Mouse (Mus musculus): Measurements from ENCODE around the gene Pcdh15. TPM values are rescaled to one million over a fixed set of nuclear protein-coding genes. Genes with fewer than 3 reads are reported as not detected.
A peak's percentile ranks its signal among the peaks of the same experiment; 100 is the strongest.

Gene Pcdh15
- polyA plus RNA-seq, 1 experiment from 2014 or later, result 14.9 TPM

DNA sequence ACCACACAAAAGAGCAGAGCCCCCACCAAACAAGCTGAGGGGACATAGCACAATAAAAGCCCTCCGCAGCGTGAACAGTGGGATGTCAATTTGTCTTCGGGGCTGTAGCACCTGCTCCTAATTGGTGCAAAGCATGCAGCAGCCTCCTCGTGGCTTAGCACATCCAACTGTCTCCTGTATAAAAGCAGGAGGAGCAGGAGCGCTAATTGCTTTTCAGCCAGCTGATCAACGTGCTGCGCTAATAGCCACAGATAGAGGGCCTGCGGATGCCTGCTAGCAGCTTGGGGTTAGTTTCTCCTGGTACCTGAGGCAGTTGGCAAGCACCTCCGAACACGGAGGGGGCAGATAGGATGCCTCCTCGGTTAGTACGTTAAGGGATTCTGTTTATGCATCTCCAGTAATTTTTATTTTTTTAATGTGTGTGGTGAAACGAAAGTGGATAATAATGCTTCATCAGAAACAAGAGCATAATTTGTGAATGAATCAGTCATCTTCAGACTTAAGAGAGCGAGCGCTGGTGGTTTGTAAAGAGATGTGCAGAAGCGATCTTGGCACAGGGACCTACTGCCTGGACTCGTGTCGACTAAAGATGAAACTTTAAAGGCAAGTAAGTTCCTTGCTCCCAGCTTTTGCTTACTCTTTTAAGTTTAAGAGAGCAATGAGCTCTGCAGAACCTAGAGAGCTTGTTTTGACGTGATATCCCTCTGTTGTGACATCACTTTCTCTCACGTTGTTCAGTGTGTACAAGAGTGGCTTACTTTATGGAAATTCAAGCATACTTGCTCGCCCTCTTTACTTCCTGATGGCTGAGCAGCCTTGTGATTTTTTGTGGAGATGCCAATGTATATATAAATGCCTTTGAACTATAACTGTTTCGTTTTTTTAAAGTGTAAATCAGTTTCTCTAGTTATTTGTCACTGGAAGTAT, 722.8 kb downstream of the Pcdh15 start:
- H3K4me1 ChIP-seq (replicated peaks; ENCODE audit: control insufficient read depth, insufficient read depth, low read length), result peaks cover 18% of the 10 kb centered on the region; the same call in 1 of the 2 replicates
- peak; percentile 66 for DNase-seq (ENCODE audit: low spot score)
- no peaks in the 10 kb centered on the region for H3K27me3 ChIP-seq (ENCODE audit: control insufficient read depth, insufficient read depth, low read length)
- peak overlapping the region; percentile 26 for H3K4me3 ChIP-seq (replicated peaks; ENCODE audit: low read length)
- WGBS, result 30% methylated on average over 22 of the region's 22 CpGs
- H3K27ac ChIP-seq, result no peak overlapping the region
- peak overlapping the region; percentile 50 for H3K9ac ChIP-seq
- ATAC-seq (ENCODE audit: low FRiP score), result peak; percentile 90
- no peaks in the 10 kb centered on the region for H3K9me3 ChIP-seq (ENCODE audit: control insufficient read depth, low read length)
- H3K4me2 ChIP-seq (replicated peaks), result peak overlapping the region; percentile 61
- H3K36me3 ChIP-seq (replicated peaks; ENCODE audit: control insufficient read depth, insufficient read depth), result no peaks in the 10 kb centered on the region

DNA sequence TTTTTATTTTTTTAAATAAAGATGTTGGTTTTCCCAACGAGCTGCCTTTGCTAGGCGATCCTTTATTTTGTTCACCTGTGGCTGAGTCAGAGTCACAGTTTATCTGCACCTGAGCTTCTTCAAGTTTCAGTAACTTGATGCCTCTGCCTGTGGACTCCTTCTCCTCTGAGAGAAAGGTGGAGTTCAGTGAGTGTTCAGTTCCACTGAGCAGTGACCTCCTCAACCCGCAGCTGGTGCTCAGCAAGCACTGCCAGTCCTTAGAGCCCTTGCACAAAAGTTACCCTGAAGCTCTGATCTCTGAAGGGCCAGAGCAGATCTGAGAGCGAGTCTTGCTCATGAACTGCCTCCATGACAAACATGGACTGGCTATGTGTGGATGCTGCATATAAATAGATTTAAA, 724.1 kb downstream of the Pcdh15 start:
- Histone ChIP-seq H3K4me2 (replicated peaks) (no peak overlapping the region), H3K27me3 (ENCODE audit: control insufficient read depth, insufficient read depth, low read length) (no peaks in the 10 kb centered on the region), H3K27ac (no peak overlapping the region), H3K36me3 (replicated peaks; ENCODE audit: control insufficient read depth, insufficient read depth) (no peaks in the 10 kb centered on the region), H3K4me3 (replicated peaks; ENCODE audit: low read length) (no peak overlapping the region), H3K9ac (no peak overlapping the region), H3K4me1 (replicated peaks; ENCODE audit: control insufficient read depth, insufficient read depth, low read length) (peaks cover 18% of the 10 kb centered on the region; the same call in 1 of the 2 replicates), H3K9me3 (ENCODE audit: control insufficient read depth, low read length) (no peaks in the 10 kb centered on the region)
- no peak for DNase-seq (ENCODE audit: low spot score)
- WGBS, result 80% methylated on average over 4 of the region's 4 CpGs
- ATAC-seq (ENCODE audit: low FRiP score), result no peak

DNA sequence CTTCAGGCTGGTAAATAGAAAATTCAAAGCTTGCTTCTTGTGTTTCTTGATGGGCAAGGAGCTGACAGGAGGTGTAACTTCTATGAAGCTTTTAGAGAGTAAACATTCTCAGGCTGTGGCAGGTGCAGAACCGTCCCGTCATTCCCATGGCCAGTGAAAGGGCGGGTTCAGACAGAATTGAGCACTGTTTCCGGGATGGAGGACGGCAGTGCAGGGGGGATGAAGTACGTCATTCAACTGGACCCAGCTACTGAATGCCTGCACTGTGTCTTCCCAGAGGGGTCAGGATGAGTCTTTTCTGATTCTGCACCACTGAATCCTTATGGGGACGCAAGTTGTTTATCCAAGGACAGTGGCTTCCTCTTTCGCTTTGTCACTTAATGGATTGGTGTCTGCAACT, 727.2 kb downstream of the Pcdh15 start:
- Histone ChIP-seq H3K27me3 (ENCODE audit: control insufficient read depth, insufficient read depth, low read length) (no peaks in the 10 kb centered on the region), H3K36me3 (replicated peaks; ENCODE audit: control insufficient read depth, insufficient read depth) (no peaks in the 10 kb centered on the region), H3K9me3 (ENCODE audit: control insufficient read depth, low read length) (no peaks in the 10 kb centered on the region), H3K9ac (no peak overlapping the region), H3K4me3 (replicated peaks; ENCODE audit: low read length) (no peak overlapping the region), H3K27ac (no peak overlapping the region), H3K4me1 (replicated peaks; ENCODE audit: control insufficient read depth, insufficient read depth, low read length) (peaks cover 11% of the 10 kb centered on the region; the same call in 1 of the 2 replicates), H3K4me2 (replicated peaks) (peak overlapping the region; percentile 34)
- DNase-seq (ENCODE audit: low spot score) (no peak), ATAC-seq (ENCODE audit: low FRiP score) (peak; percentile 52; the same call in 1 of the 2 replicates)
- 43% methylated on average over 8 of the region's 8 CpGs for WGBS

DNA sequence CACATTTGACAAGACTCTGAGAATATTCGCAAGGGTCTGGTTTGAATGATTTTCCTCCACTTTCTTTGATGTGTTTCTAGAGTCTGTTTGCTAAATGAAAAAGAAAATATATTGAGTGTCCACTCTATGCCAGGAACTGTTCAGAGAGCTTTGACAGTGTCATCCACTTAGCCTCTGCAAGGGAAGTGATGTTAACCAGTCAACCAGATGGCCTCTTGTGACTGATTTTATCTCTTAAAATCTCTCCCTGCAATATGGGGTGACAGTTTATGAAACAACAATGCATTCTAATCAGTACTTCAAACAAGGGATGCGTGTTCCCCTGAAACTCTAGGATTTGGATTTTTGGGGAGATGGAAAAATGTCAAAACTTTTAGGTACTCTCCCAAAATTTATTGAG, 729.6 kb downstream of the Pcdh15 start:
- WGBS, result 82% methylated on average over 2 of the region's 2 CpGs
- H3K4me2 ChIP-seq (replicated peaks), result no peak overlapping the region
- ATAC-seq (ENCODE audit: low FRiP score) (no peak), DNase-seq (ENCODE audit: low spot score) (no peak)
- H3K4me1 ChIP-seq (replicated peaks; ENCODE audit: control insufficient read depth, insufficient read depth, low read length), result no peaks in the 10 kb centered on the region
- no peaks in the 10 kb centered on the region for H3K9me3 ChIP-seq (ENCODE audit: control insufficient read depth, low read length)
- H3K27me3 ChIP-seq (ENCODE audit: control insufficient read depth, insufficient read depth, low read length), result no peaks in the 10 kb centered on the region
- H3K4me3 ChIP-seq (replicated peaks; ENCODE audit: low read length), result no peak overlapping the region
- H3K27ac ChIP-seq, result no peak overlapping the region
- H3K36me3 ChIP-seq (replicated peaks; ENCODE audit: control insufficient read depth, insufficient read depth), result no peaks in the 10 kb centered on the region
- no peak overlapping the region for H3K9ac ChIP-seq

DNA sequence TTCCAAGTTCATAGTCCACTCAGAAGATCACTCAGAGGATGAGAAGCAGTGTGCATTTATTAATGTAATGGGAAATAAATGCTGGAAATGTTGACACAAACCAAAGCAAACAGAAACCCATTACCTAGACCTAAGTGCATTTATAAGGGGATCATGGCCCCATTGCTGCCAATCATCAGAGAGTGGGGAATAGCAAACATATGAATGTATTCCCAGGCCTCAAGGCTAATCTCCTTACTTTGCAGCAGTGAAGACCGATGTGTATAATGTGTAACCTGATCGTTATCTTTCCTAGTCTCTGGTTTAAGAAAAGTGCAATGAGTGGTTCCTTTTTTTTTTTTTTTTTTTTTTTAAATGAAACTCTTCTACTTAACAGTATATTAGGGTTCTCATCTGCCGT, 745.9 kb downstream of the Pcdh15 start:
- Histone ChIP-seq H3K27ac (no peak overlapping the region), H3K4me1 (replicated peaks; ENCODE audit: control insufficient read depth, insufficient read depth, low read length) (no peaks in the 10 kb centered on the region), H3K4me3 (replicated peaks; ENCODE audit: low read length) (no peak overlapping the region), H3K36me3 (replicated peaks; ENCODE audit: control insufficient read depth, insufficient read depth) (no peaks in the 10 kb centered on the region), H3K27me3 (ENCODE audit: control insufficient read depth, insufficient read depth, low read length) (no peaks in the 10 kb centered on the region), H3K9ac (no peak overlapping the region), H3K9me3 (ENCODE audit: control insufficient read depth, low read length) (no peaks in the 10 kb centered on the region), H3K4me2 (replicated peaks) (no peak overlapping the region)
- 78% methylated on average over 3 of the region's 3 CpGs for WGBS
- ATAC-seq (ENCODE audit: low FRiP score) (no peak), DNase-seq (ENCODE audit: low spot score) (no peak)

DNA sequence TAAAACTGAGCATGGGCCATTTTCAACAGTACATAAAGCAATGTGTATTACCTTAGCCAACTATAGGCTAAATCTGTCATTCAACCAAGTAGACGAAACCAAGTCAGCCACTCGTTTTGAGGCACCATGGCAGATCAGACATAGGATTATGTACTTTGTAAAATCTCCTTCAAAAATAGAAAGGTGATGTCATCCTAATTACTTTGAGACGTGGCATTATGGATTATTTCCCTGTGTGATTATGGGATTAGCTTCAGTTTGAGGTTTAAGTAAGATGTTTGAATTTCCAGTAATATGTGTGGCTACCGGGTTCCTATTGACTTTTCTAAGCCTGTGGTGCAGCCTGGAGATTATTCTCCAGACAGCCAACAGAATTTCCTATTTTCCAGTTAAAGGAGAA, 763.0 kb downstream of the Pcdh15 start:
- WGBS, result 83% methylated on average over 4 of the region's 4 CpGs
- Histone ChIP-seq H3K4me3 (replicated peaks; ENCODE audit: low read length) (no peak overlapping the region), H3K4me1 (replicated peaks; ENCODE audit: control insufficient read depth, insufficient read depth, low read length) (no peaks in the 10 kb centered on the region), H3K9ac (no peak overlapping the region), H3K27me3 (ENCODE audit: control insufficient read depth, insufficient read depth, low read length) (no peaks in the 10 kb centered on the region), H3K27ac (no peak overlapping the region), H3K4me2 (replicated peaks) (no peak overlapping the region), H3K9me3 (ENCODE audit: control insufficient read depth, low read length) (no peaks in the 10 kb centered on the region), H3K36me3 (replicated peaks; ENCODE audit: control insufficient read depth, insufficient read depth) (no peaks in the 10 kb centered on the region)
- no peak for ATAC-seq (ENCODE audit: low FRiP score)
- no peak for DNase-seq (ENCODE audit: low spot score)

DNA sequence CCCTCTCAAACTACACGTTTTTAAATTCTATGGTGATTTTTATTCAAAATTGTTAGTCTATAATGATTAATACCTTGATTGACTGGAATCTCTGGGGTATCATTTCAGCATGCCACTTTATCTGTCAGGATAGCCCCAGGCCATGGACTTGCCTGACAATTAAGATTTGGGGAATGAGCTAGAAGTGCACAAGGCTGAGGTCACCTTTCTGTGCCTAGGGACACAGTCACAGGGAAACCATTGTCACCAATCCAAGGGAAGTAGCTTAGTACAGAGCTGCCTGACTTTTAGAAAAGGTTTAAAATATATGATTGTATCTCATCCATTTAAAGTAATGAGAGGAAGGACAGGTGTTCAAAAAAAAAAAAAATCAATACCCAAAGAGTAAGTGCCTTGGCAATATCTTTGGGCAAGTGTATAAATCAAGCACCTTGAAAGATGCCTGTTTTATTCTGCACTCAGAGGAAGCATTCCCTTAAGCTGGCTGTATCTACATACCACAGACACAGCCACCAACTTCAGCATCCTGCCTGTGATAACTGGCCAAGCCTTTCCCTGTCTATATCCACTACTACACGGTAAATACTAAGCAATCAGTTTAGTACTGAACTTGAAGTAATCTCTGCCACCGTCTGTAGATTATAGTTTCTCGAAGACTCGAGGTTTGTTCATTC, 779.0 kb downstream of the Pcdh15 start:
- no peaks in the 10 kb centered on the region for H3K36me3 ChIP-seq (replicated peaks; ENCODE audit: control insufficient read depth, insufficient read depth)
- H3K9ac ChIP-seq, result no peak overlapping the region
- no peaks in the 10 kb centered on the region for H3K9me3 ChIP-seq (ENCODE audit: control insufficient read depth, low read length)
- H3K27me3 ChIP-seq (ENCODE audit: control insufficient read depth, insufficient read depth, low read length), result no peaks in the 10 kb centered on the region
- H3K4me3 ChIP-seq (replicated peaks; ENCODE audit: low read length), result no peak overlapping the region
- H3K27ac ChIP-seq, result no peak overlapping the region
- no peaks in the 10 kb centered on the region for H3K4me1 ChIP-seq (replicated peaks; ENCODE audit: control insufficient read depth, insufficient read depth, low read length)
- 60% methylated on average over 5 of the region's 5 CpGs for WGBS
- ATAC-seq (ENCODE audit: low FRiP score), result peak; percentile 27; the same call in 1 of the 2 replicates
- no peak overlapping the region for H3K4me2 ChIP-seq (replicated peaks)
- DNase-seq (ENCODE audit: low spot score), result no peak

DNA sequence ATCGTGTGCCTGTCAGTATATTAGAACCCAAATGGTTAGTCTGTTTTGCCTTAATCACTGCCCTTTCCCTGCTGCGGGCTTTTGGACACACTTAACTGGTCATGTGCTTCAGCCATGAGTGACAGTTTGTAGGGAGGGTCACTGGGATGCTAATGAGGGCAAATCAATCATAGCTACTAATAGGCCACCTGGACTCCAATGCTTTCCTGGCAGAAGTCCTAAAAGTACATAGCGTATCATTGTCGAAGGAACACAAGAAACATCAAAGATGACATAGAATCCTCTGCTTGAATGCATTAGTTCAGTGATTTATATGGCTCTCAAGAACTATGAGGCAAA, 779.6 kb downstream of the Pcdh15 start:
- no peaks in the 10 kb centered on the region for H3K9me3 ChIP-seq (ENCODE audit: control insufficient read depth, low read length)
- H3K36me3 ChIP-seq (replicated peaks; ENCODE audit: control insufficient read depth, insufficient read depth), result no peaks in the 10 kb centered on the region
- H3K27me3 ChIP-seq (ENCODE audit: control insufficient read depth, insufficient read depth, low read length), result no peaks in the 10 kb centered on the region
- no peak overlapping the region for H3K4me3 ChIP-seq (replicated peaks; ENCODE audit: low read length)
- no peak overlapping the region for H3K9ac ChIP-seq
- no peak overlapping the region for H3K4me2 ChIP-seq (replicated peaks)
- ATAC-seq (ENCODE audit: low FRiP score) (peak; percentile 8; the same call in 1 of the 2 replicates), DNase-seq (ENCODE audit: low spot score) (no peak)
- WGBS, result 43% methylated on average over 4 of the region's 4 CpGs
- no peaks in the 10 kb centered on the region for H3K4me1 ChIP-seq (replicated peaks; ENCODE audit: control insufficient read depth, insufficient read depth, low read length)
- H3K27ac ChIP-seq, result no peak overlapping the region

DNA sequence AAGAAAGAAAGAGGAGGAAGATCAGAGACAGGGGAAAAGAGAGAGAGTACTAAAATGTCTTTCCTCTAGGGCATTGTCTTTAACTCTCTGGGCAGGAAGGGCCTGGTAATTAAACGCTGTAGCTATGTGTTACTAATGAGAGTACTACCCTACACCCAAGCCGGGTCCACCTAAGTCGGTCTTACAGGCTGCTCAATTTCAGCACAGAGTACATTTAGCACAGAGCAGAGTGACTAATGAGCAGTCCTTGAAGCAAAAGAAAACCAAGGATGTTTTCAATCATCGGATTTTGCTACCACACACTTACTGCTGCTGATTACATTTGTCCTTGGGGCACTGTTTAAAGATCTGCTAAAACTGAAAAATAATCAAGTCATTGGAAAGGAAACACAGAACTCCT, 788.6 kb downstream of the Pcdh15 start:
- no peak for DNase-seq (ENCODE audit: low spot score)
- no peak for ATAC-seq (ENCODE audit: low FRiP score)
- 69% methylated on average over 4 of the region's 4 CpGs for WGBS

More for the DNA sequence above, 788.6 kb downstream of the Pcdh15 start:
- no peaks in the 10 kb centered on the region for H3K27me3 ChIP-seq (ENCODE audit: control insufficient read depth, insufficient read depth, low read length)
- no peaks in the 10 kb centered on the region for H3K36me3 ChIP-seq (replicated peaks; ENCODE audit: control insufficient read depth, insufficient read depth)
- H3K9me3 ChIP-seq (ENCODE audit: control insufficient read depth, low read length), result no peaks in the 10 kb centered on the region
- H3K27ac ChIP-seq, result no peak overlapping the region
- H3K4me1 ChIP-seq (replicated peaks; ENCODE audit: control insufficient read depth, insufficient read depth, low read length), result no peaks in the 10 kb centered on the region
- no peak overlapping the region for H3K9ac ChIP-seq
- H3K4me2 ChIP-seq (replicated peaks), result no peak overlapping the region
- no peak overlapping the region for H3K4me3 ChIP-seq (replicated peaks; ENCODE audit: low read length)

Data from hindbrain, embryonic 14.5 days (tissue).